Mouse (Mus musculus): ENCODE results near the gene Olfr291.

Olfr291 gene

GRCm38 (mm10) chr7:84853253-84853652 lies at the start of gene Olfr291:
Olfr291 (plus strand) TSS chr7:84853553.
- DNase-seq (ENCODE audit: low spot score) = no peak

- peak; percentile 27 for DNase-seq (ENCODE audit: low spot score)
These were observed 48.1 kb upstream of the Olfr291 start for GRCm38 (mm10) chr7:84805224-84805623.

- no peak for DNase-seq (ENCODE audit: low spot score)
These were observed 47.2 kb upstream of the Olfr291 start for GRCm38 (mm10) chr7:84806159-84806558.

GRCm38 (mm10) chr7:84884530-84884929 lies 31.2 kb downstream of the Olfr291 start:
- DNase-seq (ENCODE audit: low spot score) = no peak
